Mouse (Mus musculus): Measurements from ENCODE around the gene Ptch2. TPM values are rescaled to one million over a fixed set of nuclear protein-coding genes. Genes with fewer than 3 reads are reported as not detected.

The Ptch2 gene
- total RNA-seq, 2 experiments from 2014 or later = 1.7 to 3.5 TPM

DNA sequence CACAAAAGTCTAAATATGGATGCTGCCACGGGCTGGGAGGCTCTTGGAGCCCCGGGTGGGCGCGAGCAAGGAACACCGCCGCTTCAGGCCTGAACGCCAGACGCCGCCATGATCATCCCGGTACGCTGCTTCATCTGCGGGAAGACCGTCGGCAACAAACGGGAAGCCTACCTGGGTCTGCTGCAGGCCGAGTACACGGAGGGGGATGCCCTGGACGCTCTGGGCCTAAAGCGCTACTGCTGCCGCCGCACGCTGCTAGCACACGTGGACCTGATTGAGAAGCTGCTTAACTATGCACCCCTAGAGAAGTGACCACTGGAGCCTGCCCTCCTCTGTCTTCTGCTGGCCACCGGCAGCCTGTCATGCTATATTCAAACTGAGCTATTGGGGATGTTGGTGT lies 52.9 kb downstream of the Ptch2 start:
- H3K4me3 ChIP-seq = no peak overlapping the region
- intact Hi-C loops (cut with DNase I) = no loop called here
- DNase-seq (ENCODE audit: extremely low spot score in 1 of 2, low spot score in 2 of 2) = no peak
- no peak for TF ChIP-seq CTCF (IDR thresholded peaks at IDR 0.05)
- no peak overlapping the region for H3K27ac ChIP-seq

DNA sequence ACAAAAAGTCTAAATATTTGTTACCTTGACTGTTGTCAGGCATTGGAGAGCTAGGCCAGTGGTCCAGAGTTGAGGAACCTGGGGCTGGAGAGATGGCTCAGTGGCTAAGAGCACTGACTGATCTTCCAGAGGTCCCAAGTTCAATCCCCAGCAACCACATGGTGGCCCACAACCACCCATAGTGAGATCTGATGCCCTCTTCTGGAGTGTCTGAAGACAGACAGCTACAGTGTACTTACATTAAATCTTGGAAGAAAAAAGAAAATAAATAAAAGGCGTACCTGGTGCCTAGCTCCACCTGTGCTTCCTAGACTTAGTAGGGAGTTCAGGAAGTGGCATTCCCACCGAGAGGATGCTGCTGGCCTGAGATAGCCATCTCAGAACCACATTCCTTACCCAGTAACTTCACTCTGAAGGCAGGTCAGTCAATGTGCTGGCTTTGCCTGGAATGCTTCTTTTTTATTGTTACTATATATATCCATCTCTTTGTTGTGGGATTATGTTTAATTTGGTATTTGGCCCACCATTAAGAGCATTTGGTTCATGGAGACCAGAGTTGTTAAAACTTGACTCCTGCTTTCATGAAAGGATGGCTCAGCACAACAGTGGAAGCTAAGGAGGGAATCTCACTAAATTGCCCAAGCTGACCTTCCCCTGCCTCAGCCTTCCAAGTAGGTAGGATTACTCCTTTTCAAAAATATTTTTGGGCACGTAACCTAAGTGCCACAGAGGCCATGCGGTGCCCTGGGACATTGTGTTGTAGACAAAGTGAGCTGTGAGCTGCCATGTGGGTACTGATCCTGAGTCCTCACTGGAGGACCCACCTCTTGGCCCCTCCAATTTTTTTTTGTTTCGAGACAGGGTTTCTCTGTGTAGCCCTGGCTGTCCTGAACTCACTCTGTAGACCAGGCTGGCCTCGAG lies 53.7 kb downstream of the Ptch2 start:
- H3K27ac ChIP-seq = no peak overlapping the region
- DNase-seq (ENCODE audit: extremely low spot score in 1 of 2, low spot score in 2 of 2) = no peak
- no peak overlapping the region for H3K4me3 ChIP-seq
- intact Hi-C loops (cut with DNase I) = loop anchor here (10.0 kb wide), 1 partner anchor 525 kb away; no protein-coding TSS in a partner anchor
- peak; percentile 3; the same call in 1 of the 2 replicates for TF ChIP-seq CTCF (IDR thresholded peaks at IDR 0.05)

DNA sequence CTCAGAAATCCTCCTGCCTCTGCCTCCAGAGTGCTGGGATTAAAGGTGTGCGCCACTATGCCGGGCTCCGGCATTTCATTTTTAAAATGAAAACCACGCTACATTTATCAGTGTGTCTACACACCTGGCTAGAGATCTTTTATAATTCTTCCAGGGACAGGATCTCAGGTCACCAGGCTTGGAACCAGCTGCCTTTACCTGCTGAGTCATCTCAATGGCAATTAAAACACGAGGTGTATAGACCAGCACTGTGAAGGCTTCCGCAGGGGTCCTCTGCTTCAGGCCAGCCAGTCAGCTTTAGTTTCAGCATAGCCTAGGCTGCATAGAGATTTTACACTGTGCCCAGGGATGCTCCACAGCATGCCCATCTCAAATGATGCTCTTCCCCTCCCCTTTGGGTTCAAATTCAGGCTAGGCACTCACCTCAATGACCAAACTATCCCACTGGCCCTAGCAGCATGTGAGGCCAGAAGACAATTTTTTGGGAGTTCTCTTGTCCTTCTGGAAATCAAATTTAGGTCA lies 54.4 kb downstream of the Ptch2 start:
- intact Hi-C loops (cut with DNase I) = loop anchor here (10.0 kb wide), 1 partner anchor 525 kb away; no protein-coding TSS in a partner anchor
- TF ChIP-seq CTCF (IDR thresholded peaks at IDR 0.05) = no peak
- Histone ChIP-seq H3K27ac (no peak overlapping the region), H3K4me3 (no peak overlapping the region)
- no peak for DNase-seq (ENCODE audit: extremely low spot score in 1 of 2, low spot score in 2 of 2)

DNA sequence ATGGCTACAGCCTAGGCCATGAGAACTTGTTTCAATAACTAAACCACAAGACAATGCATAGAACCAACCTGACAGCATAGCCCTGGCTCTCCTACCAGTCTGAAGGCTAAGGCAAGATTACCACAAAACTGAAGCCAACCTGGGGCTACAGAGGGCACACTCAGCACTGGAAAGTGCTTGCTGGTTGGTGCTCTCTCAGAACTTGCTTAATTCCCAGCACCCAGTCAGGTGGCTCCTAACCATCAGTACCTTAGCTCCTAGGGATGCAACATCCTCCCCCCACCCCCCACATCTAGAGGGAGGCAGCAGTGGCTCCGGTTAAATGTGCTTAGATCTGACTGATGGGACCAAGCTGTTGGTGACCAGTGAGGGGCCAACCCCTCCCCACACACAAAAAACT lies 55.5 kb downstream of the Ptch2 start:
- DNase-seq (ENCODE audit: extremely low spot score in 1 of 2, low spot score in 2 of 2) = no peak
- H3K4me3 ChIP-seq = no peak overlapping the region
- TF ChIP-seq CTCF (IDR thresholded peaks at IDR 0.05) = no peak
- H3K27ac ChIP-seq = no peak overlapping the region
- intact Hi-C loops (cut with DNase I) = loop anchor here (10.0 kb wide), 1 partner anchor 523 kb away; no protein-coding TSS in a partner anchor

DNA sequence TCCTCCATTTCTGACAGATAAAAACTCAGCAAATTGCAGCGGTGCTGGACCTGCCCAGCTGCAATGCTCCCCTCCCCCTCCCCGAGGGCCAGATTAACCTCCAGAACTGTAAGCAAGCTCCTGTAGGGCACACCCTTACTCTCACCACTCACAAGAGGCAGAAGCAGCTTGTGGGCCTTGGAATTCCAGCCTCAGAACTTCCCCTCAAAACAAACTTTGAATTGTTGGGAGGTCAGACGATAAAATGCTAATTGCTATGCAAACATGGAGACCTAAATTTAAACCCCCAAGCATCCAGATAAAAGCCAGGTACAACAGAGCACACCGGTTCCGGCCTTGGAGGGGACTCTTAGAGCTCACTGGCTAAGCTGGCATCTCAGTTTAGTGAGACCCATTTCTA lies 56.8 kb downstream of the Ptch2 start:
- no peak overlapping the region for H3K27ac ChIP-seq
- no peak for DNase-seq (ENCODE audit: extremely low spot score in 1 of 2, low spot score in 2 of 2)
- no peak overlapping the region for H3K4me3 ChIP-seq
- no peak for TF ChIP-seq CTCF (IDR thresholded peaks at IDR 0.05)
- intact Hi-C loops (cut with DNase I) = loop anchor here (10.0 kb wide), 1 partner anchor 522 kb away; no protein-coding TSS in a partner anchor

DNA sequence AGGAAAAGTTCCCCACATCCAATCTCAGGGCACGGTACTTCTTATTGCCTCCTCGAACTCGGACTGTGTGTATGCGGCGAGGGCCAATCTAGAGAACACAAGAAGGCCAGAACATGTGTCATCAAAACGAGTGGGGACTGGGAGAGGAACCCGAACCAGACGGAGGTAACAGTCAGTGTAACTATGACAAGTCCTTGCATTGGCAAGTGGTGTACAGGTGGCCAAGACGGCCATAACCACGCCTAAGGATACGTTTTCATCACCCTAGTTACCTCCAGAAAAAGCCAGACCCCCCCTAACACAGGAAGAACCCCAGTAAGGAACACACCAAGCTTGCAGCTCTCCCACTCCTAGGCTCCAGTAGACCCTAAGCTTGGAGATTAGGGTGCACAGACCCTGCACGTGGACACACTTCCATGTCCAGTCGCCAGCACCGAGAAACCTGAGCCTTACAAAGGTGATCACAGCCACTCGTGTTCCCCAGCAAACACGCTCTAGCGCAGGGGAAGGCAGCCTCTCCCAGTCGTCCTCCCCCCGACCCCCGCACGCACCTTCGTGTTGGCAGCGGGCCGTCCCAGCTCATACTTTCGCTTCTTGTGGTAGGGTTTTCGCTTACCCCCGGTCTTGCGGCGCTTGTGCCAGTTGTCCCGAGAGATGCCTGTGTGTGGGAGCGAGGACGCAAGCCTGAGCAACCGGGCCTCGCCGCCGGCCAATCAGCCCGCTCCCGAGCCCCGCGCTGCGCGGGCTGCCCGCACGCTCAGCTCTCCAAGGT lies 59.3 kb downstream of the Ptch2 start:
- no peak for DNase-seq (ENCODE audit: extremely low spot score in 1 of 2, low spot score in 2 of 2)
- TF ChIP-seq CTCF (IDR thresholded peaks at IDR 0.05) = no peak
- peak overlapping the region; percentile 90 for H3K27ac ChIP-seq
- peak overlapping the region; percentile 63 for H3K4me3 ChIP-seq
- intact Hi-C loops (cut with DNase I) = loop anchor here (10.0 kb wide), 1 partner anchor 520 kb away; no protein-coding TSS in a partner anchor

DNA sequence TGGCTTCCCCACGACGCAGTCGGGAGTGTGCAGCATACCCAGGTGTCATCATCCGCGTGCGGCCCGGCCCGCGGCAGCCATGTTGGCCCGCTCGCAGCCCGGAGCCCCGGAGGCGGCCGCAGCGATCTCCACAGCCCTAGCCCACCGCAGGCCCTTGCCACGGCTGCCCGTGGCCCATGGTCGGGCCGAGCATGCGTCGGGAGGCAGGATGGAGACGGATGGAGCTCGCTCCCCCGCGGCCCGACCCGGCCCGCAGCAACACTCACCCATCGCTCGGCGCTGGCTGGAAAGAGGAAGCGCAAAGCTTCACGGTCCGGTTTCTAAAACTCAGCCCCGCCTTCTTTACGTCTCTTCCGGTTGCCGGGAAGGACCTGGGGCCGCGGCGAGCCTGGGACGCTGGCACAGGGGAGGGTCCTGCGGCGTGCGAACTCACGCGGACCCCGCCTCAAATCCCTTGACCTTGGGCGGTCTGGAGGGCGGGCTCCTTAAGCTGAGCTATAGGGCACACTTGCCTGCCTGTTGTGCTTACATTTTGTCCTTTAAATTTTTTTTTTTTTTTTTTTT lies 60.0 kb downstream of the Ptch2 start, which contains the start of gene Rps8:
Rps8 (minus strand) TSS at position 452 of the 564 bp plus-strand sequence.
- intact Hi-C loops (cut with DNase I) = loop anchor here (2.0 to 10.0 kb wide), 2 partner anchors 27 to 519 kb away; partner anchors contain the start of gene Kif2c
- no peak for TF ChIP-seq CTCF (IDR thresholded peaks at IDR 0.05)
- peak; percentile 83 to 86 for DNase-seq (ENCODE audit: extremely low spot score in 1 of 2, low spot score in 2 of 2)
- peak within 1 kb of the TSS; percentile 90 for H3K27ac ChIP-seq
- H3K4me3 ChIP-seq = peak within 1 kb of the TSS; percentile 63

DNA sequence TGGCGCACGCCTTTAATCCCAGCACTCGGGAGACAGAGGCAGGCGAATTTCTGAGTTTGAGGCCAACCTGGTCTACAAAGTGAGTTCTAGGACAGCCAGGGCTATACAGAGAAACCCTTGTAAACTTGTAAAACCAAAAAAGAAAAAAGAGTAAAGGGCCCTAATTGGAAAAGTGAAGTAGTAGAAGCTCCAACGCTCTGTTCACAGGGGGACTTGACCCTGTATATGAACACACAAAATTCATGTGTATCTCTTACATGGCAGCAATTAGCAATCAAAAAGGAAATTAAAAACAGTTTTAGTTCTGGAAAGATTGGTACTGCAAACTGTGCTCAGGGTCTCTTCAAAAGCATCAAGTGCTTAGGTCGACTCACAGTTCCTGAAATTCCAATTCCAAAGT lies 60.5 kb downstream of the Ptch2 start:
- H3K4me3 ChIP-seq = peak overlapping the region; percentile 63
- intact Hi-C loops (cut with DNase I) = loop anchor here (2.0 to 10.0 kb wide), 2 partner anchors 26 to 518 kb away; partner anchors contain the start of gene Kif2c
- no peak for DNase-seq (ENCODE audit: extremely low spot score in 1 of 2, low spot score in 2 of 2)
- TF ChIP-seq CTCF (IDR thresholded peaks at IDR 0.05) = no peak
- H3K27ac ChIP-seq = peak overlapping the region; percentile 90

DNA sequence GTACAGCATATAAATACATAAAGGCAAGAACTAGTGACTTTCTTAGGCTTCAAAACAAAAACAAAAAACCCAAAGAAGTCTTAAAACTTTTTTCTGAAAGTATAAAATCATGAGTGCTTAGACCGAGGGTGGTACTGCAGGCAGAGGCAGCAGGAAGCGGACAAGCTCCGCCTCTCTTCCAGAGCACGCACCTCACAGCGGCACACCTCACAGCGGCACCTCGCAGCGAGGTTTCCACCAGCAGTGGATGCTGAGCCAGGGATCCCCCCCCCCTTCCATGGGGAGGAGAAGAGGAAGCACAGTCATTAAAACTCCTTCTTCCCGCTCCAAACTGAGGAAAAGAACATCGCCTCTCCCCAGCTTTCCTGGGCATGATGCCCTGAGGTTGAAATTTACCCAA lies 63.8 kb downstream of the Ptch2 start:
- DNase-seq (ENCODE audit: extremely low spot score in 1 of 2, low spot score in 2 of 2) = no peak
- H3K4me3 ChIP-seq = no peak overlapping the region
- no peak overlapping the region for H3K27ac ChIP-seq
- intact Hi-C loops (cut with DNase I) = loop anchor here (10.0 kb wide), 1 partner anchor 515 kb away; no protein-coding TSS in a partner anchor
- no peak for TF ChIP-seq CTCF (IDR thresholded peaks at IDR 0.05)

DNA sequence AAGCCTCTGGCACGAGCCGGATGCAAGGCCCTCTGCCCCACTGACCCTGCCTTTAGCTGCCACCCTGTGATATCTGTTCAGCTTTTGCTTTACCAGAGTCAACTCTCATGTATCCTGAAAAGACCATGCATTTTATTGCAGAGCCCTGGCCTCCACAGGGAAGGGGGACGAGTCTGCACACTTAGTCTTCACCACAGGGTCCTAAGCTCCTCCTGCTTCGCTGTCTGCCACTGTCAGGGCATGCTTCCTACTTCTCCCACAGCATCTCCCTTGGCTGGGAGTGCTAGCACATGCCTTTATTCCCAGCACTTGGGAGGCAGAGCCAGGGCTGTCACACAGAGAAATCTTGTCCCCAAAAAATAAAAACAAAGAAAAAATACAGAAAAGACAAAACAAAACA lies 65.3 kb downstream of the Ptch2 start:
- intact Hi-C loops (cut with DNase I) = no loop called here
- H3K4me3 ChIP-seq = no peak overlapping the region
- no peak for DNase-seq (ENCODE audit: extremely low spot score in 1 of 2, low spot score in 2 of 2)
- no peak for TF ChIP-seq CTCF (IDR thresholded peaks at IDR 0.05)
- H3K27ac ChIP-seq = no peak overlapping the region

Small RNA genes within 50 kb of the gene (microRNA-seq; reads per million reads assigned to microRNA genes)
- gene Gm22398 = 0 reads per million in 2 experiments

Other genes with a start within 250 kb of the Ptch2 start
- gene Zswim5, start 218.7 kb upstream of the Ptch2 start, total RNA-seq (2021) = 10 to 100 TPM in 1 of 2 experiments, 1 to 10 TPM in 1; 9.3 to 11.0 TPM
- gene Urod, start 101.7 kb upstream of the Ptch2 start, total RNA-seq (2021) = 10 to 100 TPM; 62.2 to 65.5 TPM
- 10 to 100 TPM; 41.9 to 43.6 TPM for gene Hectd3, start 100.8 kb upstream of the Ptch2 start, total RNA-seq (2021)
- 10 to 100 TPM; 14.8 to 21.3 TPM for gene Eif2b3, start 76.7 kb upstream of the Ptch2 start, total RNA-seq (2021)
- 10 to 100 TPM; 11.5 to 13.2 TPM for gene Btbd19, start 29.6 kb downstream of the Ptch2 start, total RNA-seq (2021)
- gene Tctex1d4, start 30.7 kb downstream of the Ptch2 start, total RNA-seq (2021) = not detected
- gene Plk3, start 37.9 kb downstream of the Ptch2 start, total RNA-seq (2021) = 10 to 100 TPM; 13.7 to 19.6 TPM
- 100 to 1,000 TPM; 512 to 526 TPM for gene Rps8, start 60.2 kb downstream of the Ptch2 start, total RNA-seq (2021)
- not detected for gene Kif2c, start 86.6 kb downstream of the Ptch2 start, total RNA-seq (2021)
- 1 to 10 TPM; 5.0 to 5.4 TPM for gene Tmem53, start 155.9 kb downstream of the Ptch2 start, total RNA-seq (2021)
- under 1 TPM in 1 of 2 experiments, not detected in 1; 0.63 TPM for gene Armh1, start 156.1 kb downstream of the Ptch2 start, total RNA-seq (2021)

Measured in left cerebral cortex, adult 2 months (tissue).